Mouse (Mus musculus) frontal cortex, postnatal 25 days (tissue): ENCODE results near the gene Ankrd22.
A peak's percentile ranks its signal among the peaks of the same experiment; 100 is the strongest.
"Not testable (repeated sequence)": the region's sequence is repeated elsewhere in the genome, so short reads cannot be mapped to it uniquely, and the experiment has no call there.

Experiments used
- DNase-seq, 2 experiments: peaks; one replicate each; pipeline ENCODE4 v3.0.0; 2022; ENCODE audit warnings: low spot score in 2 of 2

Ankrd22 gene

GRCm38 (mm10) chr19:34165891-34166290 lies at the start of gene Ankrd22:
Gene Ankrd22, minus strand, starts transcription at chr19:34166053.
- DNase-seq: no peak

- DNase-seq: no peak
These were observed 48.3 kb upstream of the Ankrd22 start for GRCm38 (mm10) chr19:34214136-34214535.

GRCm38 (mm10) chr19:34213251-34213645 lies 47.4 kb upstream of the Ankrd22 start:
- DNase-seq: no peak

GRCm38 (mm10) chr19:34212489-34213250 lies 46.8 kb upstream of the Ankrd22 start:
- DNase-seq: no peak

- DNase-seq: no peak
These were observed 45.0 kb upstream of the Ankrd22 start for GRCm38 (mm10) chr19:34210841-34211240.

- no peak for DNase-seq
These were observed 44.2 kb upstream of the Ankrd22 start for GRCm38 (mm10) chr19:34209930-34210581.

- no peak for DNase-seq
These were observed 43.2 kb upstream of the Ankrd22 start for GRCm38 (mm10) chr19:34209031-34209430.

GRCm38 (mm10) chr19:34206760-34207440 lies 41.0 kb upstream of the Ankrd22 start:
- no peak for DNase-seq

- not testable (repeated sequence) for DNase-seq
These were observed 40.3 kb upstream of the Ankrd22 start for GRCm38 (mm10) chr19:34206128-34206527.

- DNase-seq: no peak
These were observed 36.8 kb upstream of the Ankrd22 start for GRCm38 (mm10) chr19:34202668-34203067.

GRCm38 (mm10) chr19:34199488-34199887 lies 33.6 kb upstream of the Ankrd22 start:
- DNase-seq: no peak

GRCm38 (mm10) chr19:34198901-34199300 lies 33.0 kb upstream of the Ankrd22 start:
- DNase-seq: no peak

- no peak for DNase-seq
These were observed 32.2 kb upstream of the Ankrd22 start for GRCm38 (mm10) chr19:34198066-34198465.

GRCm38 (mm10) chr19:34195031-34195430 lies 29.2 kb upstream of the Ankrd22 start:
- DNase-seq: no peak

- DNase-seq: no peak
These were observed 28.4 kb upstream of the Ankrd22 start for GRCm38 (mm10) chr19:34194132-34194745.

- no peak for DNase-seq
These were observed 27.8 kb upstream of the Ankrd22 start for GRCm38 (mm10) chr19:34193683-34194082.

GRCm38 (mm10) chr19:34193149-34193548 lies 27.3 kb upstream of the Ankrd22 start:
- no peak for DNase-seq

- peak; percentile 54 to 63 for DNase-seq
These were observed 26.4 kb upstream of the Ankrd22 start, which contains the start of gene Stambpl1 for GRCm38 (mm10) chr19:34192008-34192963. Gene Stambpl1, plus strand, starts transcription at chr19:34192229.

- no peak for DNase-seq
These were observed 25.8 kb upstream of the Ankrd22 start for GRCm38 (mm10) chr19:34191645-34192007.

- no peak for DNase-seq
These were observed 21.0 kb upstream of the Ankrd22 start for GRCm38 (mm10) chr19:34186845-34187244.

GRCm38 (mm10) chr19:34182490-34182889 lies 16.6 kb upstream of the Ankrd22 start:
- no peak for DNase-seq
